Mouse (Mus musculus): ENCODE measurements around the gene Fndc5.

DNA sequence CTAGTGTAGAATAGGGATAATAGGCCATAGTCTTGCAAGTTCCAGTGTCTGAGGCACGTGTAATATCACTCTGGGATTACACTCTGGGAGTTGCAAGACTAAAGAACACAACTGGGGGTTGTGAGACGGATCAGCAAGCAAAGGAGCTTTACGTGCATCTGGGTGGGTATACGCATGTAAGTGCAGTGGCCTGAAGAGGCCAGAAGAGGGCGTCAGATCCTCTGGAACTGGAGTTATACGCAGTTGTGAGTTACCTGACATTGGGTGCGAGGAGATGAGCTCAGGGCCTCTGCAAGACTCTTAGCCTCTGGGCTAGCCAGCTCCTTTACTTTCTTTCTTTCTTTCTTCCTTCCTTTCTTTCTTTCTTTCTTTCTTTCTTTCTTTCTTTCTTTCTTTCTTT is 39.8 kb upstream of the Fndc5 start:
- TF ChIP-seq CTCF (IDR thresholded peaks at IDR 0.05; ENCODE audit: control insufficient read depth, insufficient read depth, insufficient replicate concordance, low read depth, low read length), result peak; percentile 38; the same call in 1 of the 2 replicates
- no peak for TF ChIP-seq POLR2A (IDR thresholded peaks at IDR 0.05; ENCODE audit: control insufficient read depth, low read depth, low read length)
